Mouse (Mus musculus) testis, adult 2 months (tissue): Measurements from ENCODE around the gene Gm20388. TPM values are rescaled to one million over a fixed set of nuclear protein-coding genes. Genes with fewer than 3 reads are reported as not detected.

Experiments
- H3K27ac ChIP-seq: fragments of 200-500 bp; 2 replicates; pipeline ENCODE4 v1.5.1; 2012; ENCODE audit warnings: low read depth, low read length; ENCODE audit not compliant: control insufficient read depth, insufficient read depth
- H3K27me3 ChIP-seq: fragments of 200-500 bp; 2 replicates; pipeline ENCODE4 v1.6.1; 2012; ENCODE audit warnings: mild to moderate bottlenecking, low read length, moderate library complexity; ENCODE audit not compliant: control insufficient read depth, insufficient read depth
- H3K36me3 ChIP-seq: fragments of 200-500 bp; 2 replicates; pipeline ENCODE4 v1.6.1; 2012; ENCODE audit warnings: mild to moderate bottlenecking, low read length; ENCODE audit not compliant: control insufficient read depth, insufficient read depth
- H3K4me1 ChIP-seq: fragments of 200-500 bp; 2 replicates; pipeline ENCODE4 v1.6.1; 2012; ENCODE audit warnings: low read length; ENCODE audit not compliant: control insufficient read depth, insufficient read depth
- H3K4me3 ChIP-seq: fragments of 200-500 bp; 2 replicates; pipeline ENCODE4 v1.5.1; 2012; ENCODE audit warnings: low read depth, mild to moderate bottlenecking, low read length, moderate library complexity, mixed read lengths; ENCODE audit not compliant: control insufficient read depth
- CTCF ChIP-seq: fragments of 200-500 bp; IDR thresholded peaks from 2 replicates; pipeline ENCODE4 v1.5.1; 2012; ENCODE audit warnings: low read depth, mild to moderate bottlenecking, inconsistent platforms, low read length, moderate library complexity; ENCODE audit not compliant: control insufficient read depth, insufficient read depth, insufficient replicate concordance
- POLR2A ChIP-seq: fragments of 200-500 bp; IDR thresholded peaks from 2 replicates; pipeline ENCODE4 v1.6.1; 2012; ENCODE audit warnings: low read depth, mild to moderate bottlenecking, inconsistent platforms, low read length, moderate library complexity; ENCODE audit not compliant: control insufficient read depth
- polyA plus RNA-seq: library from polyadenylated mRNA; depleted of rRNA; stranded (reverse); fragments of >200 nt; gene quantifications from 2 replicates; pipeline ENCODE4 v1.2.3, GENCODE M21; 2012

The Gm20388 gene
- polyA plus RNA-seq, 1 experiment: 5.6 TPM

- TF ChIP-seq POLR2A (no peak), CTCF (no peak)
- H3K27ac ChIP-seq: no peak overlapping the region
- H3K4me1 ChIP-seq: peaks cover 6% of the 10 kb centered on the region; the same call in 1 of the 2 replicates
- no peak overlapping the region for H3K4me3 ChIP-seq
- H3K27me3 ChIP-seq: no peaks in the 10 kb centered on the region
- H3K36me3 ChIP-seq: no peaks in the 10 kb centered on the region
Observed at GRCm38 (mm10) chr8:123893413-123893812, 3982.8 kb downstream of the Gm20388 start.

GRCm38 (mm10) chr8:123894502-123895097 lies 3984.0 kb downstream of the Gm20388 start, which contains the start of gene Acta1:
Acta1 (minus strand) TSS chr8:123894751.
- H3K27me3 ChIP-seq: no peaks in the 10 kb centered on the region
- H3K4me1 ChIP-seq: peaks cover 6% of the 10 kb centered on the region; the same call in 1 of the 2 replicates
- H3K4me3 ChIP-seq: no peak within 1 kb of the TSS
- no peak within 1 kb of the TSS for H3K27ac ChIP-seq
- H3K36me3 ChIP-seq: no peaks in the 10 kb centered on the region
- TF ChIP-seq CTCF (no peak), POLR2A (no peak)

- H3K27me3 ChIP-seq: no peaks in the 10 kb centered on the region
- H3K36me3 ChIP-seq: no peaks in the 10 kb centered on the region
- no peak overlapping the region for H3K4me3 ChIP-seq
- peaks cover 6% of the 10 kb centered on the region; the same call in 1 of the 2 replicates for H3K4me1 ChIP-seq
- TF ChIP-seq CTCF: no peak
- no peak for TF ChIP-seq POLR2A
- H3K27ac ChIP-seq: no peak overlapping the region
Observed at GRCm38 (mm10) chr8:123895230-123895629, 3984.6 kb downstream of the Gm20388 start.

GRCm38 (mm10) chr8:123895680-123896365 lies 3985.2 kb downstream of the Gm20388 start:
- H3K27ac ChIP-seq: no peak overlapping the region
- no peaks in the 10 kb centered on the region for H3K36me3 ChIP-seq
- no peaks in the 10 kb centered on the region for H3K27me3 ChIP-seq
- TF ChIP-seq CTCF (no peak), POLR2A (no peak)
- no peak overlapping the region for H3K4me3 ChIP-seq
- H3K4me1 ChIP-seq: peaks cover 6% of the 10 kb centered on the region; the same call in 1 of the 2 replicates

- H3K27ac ChIP-seq: no peak overlapping the region
- no peaks in the 10 kb centered on the region for H3K36me3 ChIP-seq
- peaks cover 6% of the 10 kb centered on the region; the same call in 1 of the 2 replicates for H3K4me1 ChIP-seq
- TF ChIP-seq POLR2A (no peak), CTCF (no peak)
- H3K27me3 ChIP-seq: no peaks in the 10 kb centered on the region
- no peak overlapping the region for H3K4me3 ChIP-seq
Observed at GRCm38 (mm10) chr8:123896366-123896761, 3985.7 kb downstream of the Gm20388 start.

- peaks cover 5% of the 10 kb centered on the region; the same call in 1 of the 2 replicates for H3K4me1 ChIP-seq
- no peak overlapping the region for H3K27ac ChIP-seq
- no peaks in the 10 kb centered on the region for H3K36me3 ChIP-seq
- TF ChIP-seq CTCF: no peak
- no peak for TF ChIP-seq POLR2A
- H3K27me3 ChIP-seq: no peaks in the 10 kb centered on the region
- no peak overlapping the region for H3K4me3 ChIP-seq
Observed at GRCm38 (mm10) chr8:123896774-123897173, 3986.1 kb downstream of the Gm20388 start.

- Histone ChIP-seq H3K4me3 (no peak overlapping the region), H3K27ac (no peak overlapping the region), H3K27me3 (no peaks in the 10 kb centered on the region), H3K36me3 (peaks cover 1% of the 10 kb centered on the region; the same call in 1 of the 2 replicates), H3K4me1 (no peaks in the 10 kb centered on the region)
- TF ChIP-seq POLR2A (no peak), CTCF (no peak)
Observed at GRCm38 (mm10) chr8:123898576-123898975, 3987.9 kb downstream of the Gm20388 start.
